Mouse (Mus musculus): ENCODE data around the gene Smc1b.
"Not testable (repeated sequence)": the region's sequence is repeated elsewhere in the genome, so short reads cannot be mapped to it uniquely, and the experiment has no call there.

Gene Smc1b

DNA sequence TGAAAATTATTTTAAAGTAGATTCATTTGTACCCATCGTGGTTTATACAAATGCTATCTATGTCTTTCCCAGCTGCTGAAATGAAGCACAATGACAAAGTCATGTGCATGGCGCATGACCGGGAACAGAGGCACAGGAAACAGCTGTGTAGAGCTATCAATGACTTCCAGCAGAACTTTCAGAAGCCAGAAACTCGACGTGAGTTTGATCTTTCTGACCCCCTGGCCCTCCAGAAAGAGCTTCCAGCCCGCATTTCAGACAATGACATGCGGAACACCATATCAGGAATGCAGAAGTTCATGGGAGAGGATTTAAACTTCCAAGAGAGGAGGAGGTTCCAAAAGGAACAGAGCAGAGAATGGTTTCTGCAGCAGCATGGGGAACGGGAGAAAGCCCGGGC is 3.4 kb upstream of the Smc1b start:
- peak; percentile 13 for DNase-seq (ENCODE audit: low read depth, low spot score)

- no peak for DNase-seq (ENCODE audit: low read depth, low spot score)
Measured at GRCm38 (mm10) chr15:85132193-85132520, 393 bp upstream of the Smc1b start.

DNA sequence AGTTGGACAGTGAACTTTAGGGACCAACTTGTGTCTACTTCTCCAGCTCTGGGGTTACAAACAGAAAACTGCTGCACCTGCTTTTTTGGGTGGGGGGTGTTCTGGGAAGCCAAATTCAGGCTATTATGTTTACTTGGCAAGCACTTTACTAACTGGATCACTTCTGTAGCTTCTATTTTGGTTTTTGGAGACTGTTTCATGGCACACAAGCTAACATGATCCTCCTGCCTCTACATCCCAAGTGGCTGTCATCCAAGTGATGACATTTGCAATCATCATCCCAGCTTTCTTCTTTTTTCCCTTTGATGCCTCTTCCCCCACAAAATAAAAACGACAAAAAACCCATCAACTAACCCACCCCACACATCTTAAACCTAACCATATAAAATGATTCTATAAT is 46.1 kb downstream of the Smc1b start:
- DNase-seq (ENCODE audit: low read depth, low spot score): no peak

DNA sequence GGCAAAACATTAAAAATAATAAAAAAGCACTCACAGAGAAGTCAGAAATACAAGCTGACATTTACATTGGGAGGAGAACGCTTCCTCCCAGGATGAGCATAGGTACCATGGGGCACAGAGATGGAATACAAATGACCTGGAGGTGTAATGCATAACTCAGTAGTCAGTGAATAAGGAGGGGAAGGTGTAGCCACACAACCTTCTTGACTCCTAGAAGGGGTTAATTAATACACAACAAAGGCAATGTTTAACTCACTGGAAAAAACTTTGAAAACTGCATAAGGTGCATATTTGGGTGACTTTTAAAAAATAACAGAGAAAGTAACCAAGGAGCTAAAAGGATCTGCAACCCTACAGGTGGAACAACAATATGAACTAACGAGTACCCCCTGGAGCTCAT is 59.1 kb downstream of the Smc1b start:
- DNase-seq (ENCODE audit: low read depth, low spot score): no peak

DNA sequence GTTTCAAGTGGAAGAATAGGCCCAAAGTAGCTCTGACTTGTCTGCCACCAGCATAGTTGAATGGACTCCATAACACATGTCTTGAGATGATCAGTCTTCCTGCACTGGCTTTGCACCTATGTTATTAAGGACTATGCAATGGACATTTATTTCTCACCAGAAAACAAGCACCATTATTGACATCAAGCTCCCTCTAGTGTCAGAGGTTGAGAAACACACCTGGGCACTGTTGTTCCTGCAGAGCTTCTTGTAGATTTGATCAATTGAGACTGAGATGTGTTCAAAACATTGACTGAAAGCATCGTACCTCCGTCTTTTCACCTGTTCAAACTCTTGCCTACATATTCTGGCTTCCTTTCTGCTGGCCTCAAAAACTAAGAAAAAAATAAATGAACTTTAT is 61.2 kb downstream of the Smc1b start:
- DNase-seq (ENCODE audit: low read depth, low spot score): peak; percentile 56

DNA sequence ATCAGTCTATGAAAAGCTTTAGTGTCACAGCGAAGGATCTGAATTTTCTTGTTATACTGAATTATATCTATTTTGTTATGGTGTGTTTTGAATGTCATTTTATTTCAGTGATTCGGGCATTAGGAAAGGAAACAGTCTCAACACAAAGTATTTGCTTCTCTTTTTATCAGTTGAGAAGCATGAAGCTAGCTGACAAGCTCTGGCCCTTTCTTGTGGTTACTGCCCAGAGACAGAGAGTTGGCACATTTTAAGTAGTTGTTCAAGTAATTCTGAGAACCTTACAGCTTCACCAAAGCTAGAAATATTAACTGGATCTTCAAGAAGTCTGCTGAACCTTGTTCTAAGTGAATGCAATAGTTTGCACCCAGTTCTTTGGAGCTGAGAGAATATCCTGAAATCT is 68.3 kb downstream of the Smc1b start:
- DNase-seq (ENCODE audit: low read depth, low spot score): no peak

- no peak for DNase-seq (ENCODE audit: low read depth, low spot score)
Measured at GRCm38 (mm10) chr15:85055186-85055585, 76.6 kb downstream of the Smc1b start.

GRCm38 (mm10) chr15:85054098-85054497 is 77.7 kb downstream of the Smc1b start:
- no peak for DNase-seq (ENCODE audit: low read depth, low spot score)

- DNase-seq (ENCODE audit: low read depth, low spot score): no peak
Measured at GRCm38 (mm10) chr15:85049758-85050157, 82.0 kb downstream of the Smc1b start.

GRCm38 (mm10) chr15:85047865-85048264 is 83.9 kb downstream of the Smc1b start:
- DNase-seq (ENCODE audit: low read depth, low spot score): no peak

- no peak for DNase-seq (ENCODE audit: low read depth, low spot score)
Measured at GRCm38 (mm10) chr15:85046230-85046950, 85.4 kb downstream of the Smc1b start.

GRCm38 (mm10) chr15:85043761-85044160 is 88.0 kb downstream of the Smc1b start:
- DNase-seq (ENCODE audit: low read depth, low spot score): no peak

- no peak for DNase-seq (ENCODE audit: low read depth, low spot score)
Measured at GRCm38 (mm10) chr15:85043116-85043515, 88.6 kb downstream of the Smc1b start.

- peak; percentile 71 for DNase-seq (ENCODE audit: low read depth, low spot score)
Measured at GRCm38 (mm10) chr15:85042361-85042954, 89.3 kb downstream of the Smc1b start.

GRCm38 (mm10) chr15:85041546-85042225 is 90.1 kb downstream of the Smc1b start:
- DNase-seq (ENCODE audit: low read depth, low spot score): no peak

DNA sequence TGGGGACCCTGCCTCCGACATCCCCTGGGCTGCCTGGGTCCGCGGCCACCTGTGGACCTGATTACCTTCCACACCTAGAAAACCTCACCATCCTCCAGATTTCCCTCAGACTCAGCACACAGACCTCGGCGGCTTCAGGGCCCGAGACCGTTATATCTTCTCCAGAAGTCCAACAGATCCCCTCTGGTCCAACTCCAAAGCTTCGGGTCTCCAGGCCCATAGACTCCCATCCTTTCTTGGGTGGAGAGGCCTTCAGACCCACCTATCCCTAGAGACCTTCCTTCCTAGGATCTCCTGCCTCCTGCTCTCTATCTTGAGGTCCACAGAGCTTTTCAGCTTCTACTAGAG is 94.4 kb downstream of the Smc1b start:
- peak; percentile 4 for DNase-seq (ENCODE audit: low read depth, low spot score)

DNA sequence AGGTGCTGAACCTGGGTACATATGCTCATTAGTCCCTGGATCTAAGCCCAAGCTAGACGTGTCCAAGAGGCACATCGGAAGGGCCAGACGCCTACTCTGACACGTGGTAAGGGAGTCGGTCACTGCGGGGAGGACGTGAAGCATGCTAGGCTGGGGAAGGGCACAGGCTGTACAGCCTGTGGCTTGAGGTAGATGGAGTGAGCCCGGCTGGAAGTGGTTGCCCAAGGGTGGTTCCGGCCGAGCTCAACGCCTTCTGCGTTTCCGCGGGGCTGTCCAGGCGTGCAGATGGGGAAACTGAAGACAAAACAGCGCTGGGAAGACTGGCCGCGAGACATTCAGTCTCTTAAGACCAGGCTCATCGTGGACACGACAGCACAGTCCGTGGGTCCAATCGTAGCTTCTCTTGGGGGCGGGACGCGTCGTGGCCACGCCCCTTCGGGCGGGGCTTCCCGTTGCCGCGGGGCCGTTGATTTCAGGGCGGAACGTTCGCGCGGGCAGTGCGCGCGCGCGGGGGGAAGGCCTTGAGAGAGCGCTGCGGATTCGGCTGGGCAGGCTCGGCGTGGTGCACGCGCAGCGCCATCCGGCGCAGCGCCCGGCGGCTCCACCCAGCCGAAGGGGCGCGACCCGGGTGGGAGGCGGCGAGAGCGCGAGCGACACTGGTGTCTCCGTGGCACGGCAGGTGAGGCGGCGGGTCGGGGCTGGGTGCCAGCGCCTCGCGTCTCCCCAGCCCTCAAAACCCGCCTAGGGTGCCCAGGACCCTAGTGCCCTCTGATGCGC is 95.0 kb downstream of the Smc1b start:
- DNase-seq (ENCODE audit: low read depth, low spot score): peak; percentile 99

GRCm38 (mm10) chr15:85033916-85034315 is 97.8 kb downstream of the Smc1b start:
- DNase-seq (ENCODE audit: low read depth, low spot score): not testable (repeated sequence)

DNA sequence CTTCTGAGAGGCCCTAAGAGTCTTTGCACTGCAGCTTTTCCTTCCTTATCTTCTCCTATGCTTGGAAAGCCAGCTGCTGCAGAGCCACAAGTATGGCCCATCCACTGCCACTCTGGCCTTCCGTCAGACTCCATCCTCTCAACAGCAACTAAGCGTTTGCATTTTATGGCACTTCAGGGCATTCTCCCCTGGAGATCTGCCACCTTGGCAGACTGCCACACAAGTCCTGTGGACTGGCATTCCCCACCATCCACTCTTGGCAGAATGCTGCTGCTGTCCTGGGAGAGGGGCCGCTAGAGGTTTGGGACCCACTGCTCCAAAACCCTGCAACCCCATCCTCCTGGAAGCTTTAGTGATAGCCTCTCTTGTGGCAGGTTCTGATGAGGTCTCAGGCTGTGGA is 99.9 kb downstream of the Smc1b start:
- DNase-seq (ENCODE audit: low read depth, low spot score): no peak

GRCm38 (mm10) chr15:85030643-85031042 is 101.1 kb downstream of the Smc1b start:
- not testable (repeated sequence) for DNase-seq (ENCODE audit: low read depth, low spot score)

DNA sequence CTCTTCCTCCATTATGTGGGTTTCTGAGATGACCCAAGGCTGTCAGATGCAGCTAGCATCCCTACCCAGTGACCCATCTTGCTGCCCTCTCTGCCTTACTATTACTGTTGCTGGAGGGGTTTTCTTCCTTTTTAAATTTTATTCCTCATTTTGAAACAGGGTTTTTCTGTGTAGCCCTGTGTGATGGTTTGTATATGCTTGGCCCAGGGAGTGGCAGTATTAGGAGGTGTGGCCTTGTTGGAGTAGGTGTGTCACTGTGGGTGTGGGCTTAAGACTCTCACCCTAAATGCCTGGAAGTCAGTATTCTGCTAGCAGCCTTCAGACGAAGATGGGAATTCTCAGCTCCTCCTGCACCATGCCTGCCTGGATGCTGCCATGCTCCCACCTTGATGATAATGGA is 103.1 kb downstream of the Smc1b start, which contains the start of gene Fam118a:
Fam118a (plus strand) TSS at position 301 of the 400 bp plus-strand sequence.
- not testable (repeated sequence) for DNase-seq (ENCODE audit: low read depth, low spot score)

DNA sequence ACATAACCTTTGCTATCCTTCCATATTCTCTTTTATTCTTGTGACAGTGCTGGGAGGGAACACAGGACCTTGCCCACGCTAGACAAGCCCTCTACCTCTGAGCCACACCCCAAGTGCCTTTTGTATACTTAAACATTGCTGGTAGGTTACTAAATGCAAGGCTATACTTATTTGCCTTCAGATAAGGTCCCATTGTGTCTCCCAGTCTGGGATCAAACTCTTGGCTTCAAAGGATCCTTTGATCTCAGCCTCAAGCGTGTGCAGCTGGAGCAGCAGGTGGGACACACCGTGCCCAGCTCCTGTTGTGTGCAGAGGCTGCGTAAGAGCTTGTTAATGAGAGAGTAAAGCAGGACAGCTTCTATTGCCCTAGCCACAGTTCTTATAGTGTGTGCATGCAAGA is 104.0 kb downstream of the Smc1b start:
- no peak for DNase-seq (ENCODE audit: low read depth, low spot score)

All from mesoderm, embryonic 11.5 days (tissue).